Mouse (Mus musculus): ENCODE measurements around the gene Zfx. TPM values are rescaled to one million over a fixed set of nuclear protein-coding genes. Genes with fewer than 3 reads are reported as not detected.

Gene Zfx
- polyA plus RNA-seq, 1 experiment from 2014 or later: 19.2 TPM

GRCm38 (mm10) chrX:94122709-94123058 lies 818 bp downstream of the Zfx start:
- peaks cover 6% of the 10 kb centered on the region for H3K4me1 ChIP-seq (replicated peaks)
- WGBS: 28% methylated on average over 48 of the region's 53 CpGs
- H3K9ac ChIP-seq: peak overlapping the region; percentile 63
- H3K4me3 ChIP-seq: peak overlapping the region; percentile 55
- peaks cover 35% of the 10 kb centered on the region for H3K27me3 ChIP-seq
- peak overlapping the region; percentile 96 for H3K27ac ChIP-seq (replicated peaks)
- H3K36me3 ChIP-seq: no peaks in the 10 kb centered on the region
- no peaks in the 10 kb centered on the region for H3K9me3 ChIP-seq
- ATAC-seq (ENCODE audit: low FRiP score, low read depth): peak; percentile 78
- H3K4me2 ChIP-seq: peak overlapping the region; percentile 53

GRCm38 (mm10) chrX:94121866-94122708 lies 1.4 kb downstream of the Zfx start:
- H3K9me3 ChIP-seq: no peaks in the 10 kb centered on the region
- H3K4me3 ChIP-seq: peak overlapping the region; percentile 55
- H3K36me3 ChIP-seq: no peaks in the 10 kb centered on the region
- peak; percentile 93 for ATAC-seq (ENCODE audit: low FRiP score, low read depth)
- H3K27ac ChIP-seq (replicated peaks): peak overlapping the region; percentile 96
- peak overlapping the region; percentile 63 for H3K9ac ChIP-seq
- peaks cover 6% of the 10 kb centered on the region for H3K4me1 ChIP-seq (replicated peaks)
- 18% methylated on average over 52 of the region's 65 CpGs for WGBS
- H3K27me3 ChIP-seq: peaks cover 30% of the 10 kb centered on the region
- peak overlapping the region; percentile 63 for H3K4me2 ChIP-seq

DNA sequence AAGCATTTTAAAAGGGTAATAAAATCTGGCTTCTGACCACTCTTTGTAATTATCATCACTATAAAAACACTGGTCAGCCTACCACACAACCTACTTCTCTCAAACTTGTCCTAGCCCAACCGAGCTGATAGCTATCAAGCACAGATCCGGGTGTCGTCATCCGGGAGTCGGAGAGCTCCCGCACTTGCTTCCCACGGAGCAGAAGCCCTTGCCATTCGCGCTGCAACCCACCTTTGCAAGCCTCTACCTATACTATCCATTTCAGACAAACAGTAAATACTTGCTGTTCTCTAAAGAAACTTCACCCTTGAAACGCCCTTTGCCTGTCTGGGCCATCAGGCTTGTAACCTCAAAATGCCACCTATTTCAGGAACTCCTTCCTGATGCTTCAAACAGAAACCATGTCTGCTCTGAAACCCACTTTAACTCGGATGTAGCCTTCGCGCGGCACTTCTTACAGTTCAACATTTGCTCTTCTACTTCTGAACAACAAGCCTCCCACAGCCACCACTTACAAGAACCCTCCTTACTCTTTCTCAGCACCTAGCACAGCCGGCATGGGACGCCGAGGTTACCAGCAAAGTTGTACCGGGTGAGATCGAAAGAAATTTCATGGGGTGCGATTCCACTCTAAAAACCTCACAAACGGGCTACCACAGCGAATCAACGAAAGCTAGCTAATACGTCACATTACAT lies 2.2 kb downstream of the Zfx start:
- H3K27ac ChIP-seq (replicated peaks): peak overlapping the region; percentile 96

GRCm38 (mm10) chrX:94118350-94118749 lies 5.2 kb downstream of the Zfx start:
- no peak overlapping the region for H3K4me3 ChIP-seq
- H3K36me3 ChIP-seq: no peaks in the 10 kb centered on the region
- no peak overlapping the region for H3K4me2 ChIP-seq
- no peak for ATAC-seq (ENCODE audit: low FRiP score, low read depth)
- no peaks in the 10 kb centered on the region for H3K9me3 ChIP-seq
- no peak overlapping the region for H3K27ac ChIP-seq (replicated peaks)
- peaks cover 23% of the 10 kb centered on the region; the same call in 1 of the 2 replicates for H3K27me3 ChIP-seq
- H3K4me1 ChIP-seq (replicated peaks): peaks cover 6% of the 10 kb centered on the region
- H3K9ac ChIP-seq: no peak overlapping the region

More for the DNA sequence above, 2.2 kb downstream of the Zfx start:
- WGBS: 27% methylated on average over 24 of the region's 24 CpGs
- peaks cover 29% of the 10 kb centered on the region; the same call in 1 of the 2 replicates for H3K27me3 ChIP-seq
- H3K4me1 ChIP-seq (replicated peaks): peaks cover 6% of the 10 kb centered on the region
- no peaks in the 10 kb centered on the region for H3K9me3 ChIP-seq
- peak overlapping the region; percentile 55 for H3K4me3 ChIP-seq
- H3K36me3 ChIP-seq: no peaks in the 10 kb centered on the region
- ATAC-seq (ENCODE audit: low FRiP score, low read depth): no peak
- H3K9ac ChIP-seq: peak overlapping the region; percentile 63
- peak overlapping the region; percentile 63 for H3K4me2 ChIP-seq

DNA sequence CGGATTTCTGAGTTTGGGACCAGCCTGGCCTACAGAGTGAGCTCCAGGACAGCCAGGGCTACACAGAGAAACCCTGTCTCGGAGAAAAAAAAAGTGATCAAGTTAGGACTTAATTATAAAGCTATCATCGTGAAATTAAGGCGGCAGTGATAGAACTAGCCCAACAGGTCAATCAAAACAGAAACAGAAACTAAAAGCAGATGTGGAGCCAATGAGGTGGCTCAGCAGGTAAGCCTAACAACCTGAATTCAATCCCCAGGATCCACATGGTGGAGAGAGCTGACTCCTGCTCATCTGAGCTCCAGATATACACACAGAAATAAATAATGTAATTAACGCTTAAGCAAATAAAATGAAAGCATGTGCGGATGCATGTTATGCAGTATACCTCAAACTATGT lies 7.6 kb downstream of the Zfx start:
- WGBS: 88% methylated on average over 6 of the region's 6 CpGs
- H3K27me3 ChIP-seq: peaks cover 21% of the 10 kb centered on the region; the same call in 1 of the 2 replicates
- no peak overlapping the region for H3K27ac ChIP-seq (replicated peaks)
- H3K4me3 ChIP-seq: no peak overlapping the region
- no peak overlapping the region for H3K4me2 ChIP-seq
- peaks cover 6% of the 10 kb centered on the region for H3K4me1 ChIP-seq (replicated peaks)
- H3K36me3 ChIP-seq: no peaks in the 10 kb centered on the region
- no peak for ATAC-seq (ENCODE audit: low FRiP score, low read depth)
- no peak overlapping the region for H3K9ac ChIP-seq
- no peaks in the 10 kb centered on the region for H3K9me3 ChIP-seq

GRCm38 (mm10) chrX:94105964-94106363 lies 17.5 kb downstream of the Zfx start:
- WGBS: 82% methylated on average over 2 of the region's 2 CpGs
- ATAC-seq (ENCODE audit: low FRiP score, low read depth): no peak

GRCm38 (mm10) chrX:94102938-94103337 lies 20.6 kb downstream of the Zfx start:
- ATAC-seq (ENCODE audit: low FRiP score, low read depth): no peak

More at GRCm38 (mm10) chrX:94105964-94106363, 17.5 kb downstream of the Zfx start:
- Histone ChIP-seq H3K4me2 (no peak overlapping the region), H3K9ac (no peak overlapping the region), H3K4me3 (no peak overlapping the region), H3K36me3 (no peaks in the 10 kb centered on the region), H3K4me1 (replicated peaks) (no peaks in the 10 kb centered on the region), H3K27me3 (0 out of 2 replicates have a peak, but pooled peaks cover 18% of the 10 kb centered on the region), H3K9me3 (no peaks in the 10 kb centered on the region), H3K27ac (replicated peaks) (no peak overlapping the region)

DNA sequence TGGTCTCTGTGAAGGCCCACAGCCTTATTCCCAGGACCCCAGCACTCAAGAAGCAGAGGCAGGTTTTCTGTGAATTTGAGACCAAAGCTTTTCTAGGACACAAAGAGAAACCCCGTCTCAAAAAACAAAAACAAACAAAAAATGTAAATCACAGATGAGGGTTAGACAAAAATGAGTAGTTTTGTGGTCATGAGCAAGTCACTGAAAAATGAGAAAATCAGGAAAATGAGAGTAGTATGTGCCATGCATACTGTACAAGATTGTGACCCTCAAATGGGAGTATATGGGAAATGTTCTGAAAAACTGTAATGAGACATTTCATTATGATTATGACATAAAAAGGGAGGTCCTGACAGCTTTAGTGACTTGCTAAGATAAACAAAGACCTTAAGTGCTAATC lies 22.9 kb downstream of the Zfx start:
- no peak overlapping the region for H3K27ac ChIP-seq (replicated peaks)
- H3K4me1 ChIP-seq (replicated peaks): no peaks in the 10 kb centered on the region
- peaks cover 5% of the 10 kb centered on the region; the same call in 1 of the 2 replicates for H3K36me3 ChIP-seq
- no peak overlapping the region for H3K9ac ChIP-seq
- no peak overlapping the region for H3K4me2 ChIP-seq
- 81% methylated on average over 1 of the region's 1 CpGs for WGBS
- no peak overlapping the region for H3K4me3 ChIP-seq
- ATAC-seq (ENCODE audit: low FRiP score, low read depth): no peak
- H3K9me3 ChIP-seq: no peaks in the 10 kb centered on the region
- peaks cover 25% of the 10 kb centered on the region; the same call in 1 of the 2 replicates for H3K27me3 ChIP-seq

More at GRCm38 (mm10) chrX:94102938-94103337, 20.6 kb downstream of the Zfx start:
- Histone ChIP-seq H3K4me2 (no peak overlapping the region), H3K4me1 (replicated peaks) (no peaks in the 10 kb centered on the region), H3K27ac (replicated peaks) (no peak overlapping the region), H3K27me3 (0 out of 2 replicates have a peak, but pooled peaks cover 22% of the 10 kb centered on the region), H3K9ac (no peak overlapping the region), H3K4me3 (no peak overlapping the region), H3K9me3 (no peaks in the 10 kb centered on the region), H3K36me3 (peaks cover 3% of the 10 kb centered on the region; the same call in 1 of the 2 replicates)

DNA sequence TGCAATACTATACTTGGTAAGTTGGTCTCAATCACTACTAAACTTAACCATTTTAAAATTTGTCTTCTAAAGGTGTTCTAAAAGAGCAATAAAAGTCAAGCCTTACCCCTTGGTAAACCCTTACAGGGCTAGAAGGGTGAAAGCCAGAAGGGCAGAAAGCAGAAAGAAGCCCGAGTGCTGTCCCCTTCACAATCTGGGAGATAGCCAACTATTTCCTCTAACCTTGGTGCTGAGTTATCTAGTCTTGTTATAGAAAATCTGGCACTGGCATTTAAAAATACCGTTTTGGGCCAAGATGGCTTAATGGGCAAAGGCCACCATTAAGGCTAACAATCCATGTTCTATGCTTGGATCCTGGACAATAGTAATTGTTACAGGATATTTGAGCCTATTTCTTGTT lies 32.5 kb downstream of the Zfx start:
- H3K9ac ChIP-seq: no peak overlapping the region
- 79% methylated on average over 2 of the region's 2 CpGs for WGBS
- no peak overlapping the region for H3K4me2 ChIP-seq
- peaks cover 23% of the 10 kb centered on the region for H3K27me3 ChIP-seq
- H3K27ac ChIP-seq (replicated peaks): no peak overlapping the region
- H3K4me3 ChIP-seq: no peak overlapping the region
- no peaks in the 10 kb centered on the region for H3K4me1 ChIP-seq (replicated peaks)
- no peak for ATAC-seq (ENCODE audit: low FRiP score, low read depth)
- H3K9me3 ChIP-seq: no peaks in the 10 kb centered on the region
- no peaks in the 10 kb centered on the region for H3K36me3 ChIP-seq

DNA sequence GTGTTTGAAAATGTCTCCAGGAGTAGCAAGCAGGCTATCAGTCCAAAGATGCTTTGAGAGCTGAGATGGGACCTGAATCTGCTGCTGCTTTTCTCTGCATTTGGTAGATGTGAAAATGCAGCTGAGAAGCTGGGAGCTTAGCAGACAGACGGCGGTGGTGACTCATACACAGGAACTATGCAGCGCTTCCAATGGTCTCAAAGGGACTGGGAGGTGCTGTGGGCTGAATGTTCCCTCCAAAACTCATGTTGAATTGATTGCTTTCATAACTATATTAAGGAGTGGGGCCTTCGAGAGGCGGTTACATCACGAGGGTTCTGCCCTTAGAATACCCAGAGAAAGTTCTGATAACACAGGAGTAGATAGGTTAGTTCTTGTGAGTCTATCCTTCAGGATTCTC lies 62.3 kb downstream of the Zfx start:
- Histone ChIP-seq H3K4me3 (no peak overlapping the region), H3K27me3 (peaks cover 35% of the 10 kb centered on the region), H3K4me2 (no peak overlapping the region), H3K36me3 (no peaks in the 10 kb centered on the region), H3K4me1 (replicated peaks) (no peaks in the 10 kb centered on the region), H3K9ac (no peak overlapping the region), H3K27ac (replicated peaks) (no peak overlapping the region), H3K9me3 (no peaks in the 10 kb centered on the region)
- no peak for ATAC-seq (ENCODE audit: low FRiP score, low read depth)
- WGBS: 66% methylated on average over 6 of the region's 6 CpGs

- H3K9ac ChIP-seq: no peak overlapping the region
- H3K27me3 ChIP-seq: peaks cover 33% of the 10 kb centered on the region
- WGBS: 77% methylated on average over 8 of the region's 8 CpGs
- H3K27ac ChIP-seq (replicated peaks): no peak overlapping the region
- H3K9me3 ChIP-seq: no peaks in the 10 kb centered on the region
- ATAC-seq (ENCODE audit: low FRiP score, low read depth): no peak
- H3K36me3 ChIP-seq: no peaks in the 10 kb centered on the region
- H3K4me1 ChIP-seq (replicated peaks): no peaks in the 10 kb centered on the region
- no peak overlapping the region for H3K4me2 ChIP-seq
- no peak overlapping the region for H3K4me3 ChIP-seq
These were observed 62.8 kb downstream of the Zfx start for GRCm38 (mm10) chrX:94060751-94061150.

DNA sequence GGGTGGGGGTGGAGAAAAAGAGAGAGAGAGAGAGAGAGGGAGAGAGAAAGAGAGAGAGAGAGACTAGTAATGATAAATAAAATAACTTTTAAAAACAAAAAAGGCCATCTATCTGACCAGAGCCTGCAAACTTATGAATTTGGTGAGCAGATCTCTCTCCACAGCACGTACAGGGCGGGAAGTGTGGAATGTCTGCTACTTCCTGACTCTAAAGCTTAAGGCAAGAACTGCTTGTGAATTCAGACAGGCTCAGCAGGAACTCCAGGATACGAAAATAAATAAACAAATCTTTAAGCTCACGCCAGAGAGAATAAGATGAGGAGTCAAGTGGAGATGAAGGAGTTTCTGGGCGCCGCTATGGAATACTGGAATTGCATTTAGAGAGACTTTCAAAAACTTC lies 64.8 kb downstream of the Zfx start:
- no peaks in the 10 kb centered on the region for H3K9me3 ChIP-seq
- no peak overlapping the region for H3K4me3 ChIP-seq
- peaks cover 28% of the 10 kb centered on the region for H3K27me3 ChIP-seq
- no peak overlapping the region for H3K9ac ChIP-seq
- no peak for ATAC-seq (ENCODE audit: low FRiP score, low read depth)
- no peaks in the 10 kb centered on the region for H3K36me3 ChIP-seq
- no peaks in the 10 kb centered on the region for H3K4me1 ChIP-seq (replicated peaks)
- H3K4me2 ChIP-seq: no peak overlapping the region
- no peak overlapping the region for H3K27ac ChIP-seq (replicated peaks)
- WGBS: 35% methylated on average over 6 of the region's 6 CpGs
